Comparison of ENCODE assay signal across 8 mouse cellular contexts in the genomic region with DNA sequence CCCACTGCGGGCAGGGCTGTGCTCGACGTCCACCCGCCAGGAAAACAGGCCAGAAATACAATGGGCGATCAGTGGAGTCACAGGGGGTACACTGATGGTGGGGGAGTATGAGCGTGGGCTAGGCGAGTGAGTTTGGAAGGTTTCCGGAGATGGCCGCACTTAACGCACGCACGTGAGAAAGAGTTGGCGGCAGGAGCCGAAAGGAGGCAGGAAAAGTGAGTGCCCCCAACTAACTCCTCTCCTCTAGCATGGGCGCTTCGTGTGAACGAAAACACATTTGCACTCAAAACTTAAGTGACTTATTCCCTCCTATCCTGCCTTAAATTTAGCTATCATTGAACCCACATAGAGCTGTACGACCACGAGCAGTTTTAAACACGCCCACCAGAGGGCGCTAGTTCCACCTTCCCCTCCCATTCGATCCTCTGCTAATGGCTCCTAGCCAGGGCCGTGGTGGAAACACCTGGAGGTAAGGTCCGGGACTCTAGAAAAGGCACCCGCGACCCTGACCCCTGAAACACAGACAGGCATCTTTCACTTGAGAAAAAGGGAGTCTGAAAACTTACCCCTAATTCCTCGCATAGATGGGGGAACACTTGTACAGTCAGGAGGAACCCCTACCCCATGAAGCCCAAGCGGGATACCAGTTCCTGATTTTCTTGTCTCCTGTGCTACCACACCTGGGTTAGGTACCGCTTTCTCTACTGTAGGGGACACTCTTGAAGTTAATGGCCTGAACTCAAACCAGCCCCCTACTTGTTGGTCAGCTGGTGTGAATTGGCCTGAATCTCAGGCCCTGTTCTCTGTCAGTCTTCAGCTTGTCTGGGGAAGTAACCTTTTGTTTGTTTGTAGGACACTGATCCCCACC. TPM values are rescaled to one million over a fixed set of nuclear protein-coding genes. Genes with fewer than 3 reads are reported as not detected.
DNase-seq lines count a peak whose midpoint lies in the region; ATAC-seq lines count a peak whose summit lies in the region.

No protein-coding gene starts in this region.

- H3K4me3 ChIP-seq in stomach, embryonic 15.5 days (replicated peaks), result no peak overlapping the region; the same call in 1 of the 2 replicates

- ATAC-seq in common myeloid progenitor, adult 5-6 weeks (replicated peaks; ENCODE audit: low read depth, poor library complexity, severe bottlenecking), result peak; percentile 42
- ATAC-seq in granulocyte monocyte progenitor cell, adult 5-6 weeks (replicated peaks; ENCODE audit: poor library complexity, severe bottlenecking), result 0 out of 2 replicates have a peak, but pooled peaks have one; percentile 18
- no peak for ATAC-seq in stomach, embryonic 15.5 days (ENCODE audit: insufficient read depth, low FRiP score, low read depth)

- DNase-seq in urinary bladder, adult 18-20 months (ENCODE audit: low spot score in 2 of 2), result peak; percentile 57 to 64
- no peak for DNase-seq in urinary bladder, postnatal 10 days (ENCODE audit: low spot score)
- DNase-seq in kidney, adult 11 months, result peak; percentile 73
- DNase-seq in left cerebral cortex, postnatal 36 days (ENCODE audit: low spot score in 2 of 2), result peak; percentile 65 to 76
- DNase-seq in mesoderm, embryonic 11.5 days (ENCODE audit: low read depth, low spot score), result peak; percentile 84

- H3K27ac ChIP-seq in stomach, embryonic 15.5 days, result no peak overlapping the region

- H3K4me1 ChIP-seq in stomach, embryonic 15.5 days, result peaks cover 45% of the 10 kb centered on the region

- 15% methylated on average over 29 of the region's 29 CpGs for WGBS in stomach, embryonic 15.5 days

- no peak overlapping the region for H3K9ac ChIP-seq in stomach, embryonic 15.5 days

- peak overlapping the region; percentile 35; the same call in 1 of the 2 replicates for H3K4me2 ChIP-seq in stomach, embryonic 15.5 days

- intact Hi-C loops in left cerebral cortex, postnatal 36 days (cut with DNase I), result loop anchor here (5.0 kb wide), 1 partner anchor 524 kb away; no protein-coding TSS in a partner anchor

- H3K36me3 ChIP-seq in stomach, embryonic 15.5 days, result no peaks in the 10 kb centered on the region

- peaks cover 53% of the 10 kb centered on the region for H3K27me3 ChIP-seq in stomach, embryonic 15.5 days (replicated peaks)

- no peaks in the 10 kb centered on the region for H3K9me3 ChIP-seq in stomach, embryonic 15.5 days

RNA-seq across cellular contexts. Expression of a gene that starts 3.0 kb away (rescaled TPM):
- total RNA-seq in common myeloid progenitor, adult 5-6 weeks (2017), result 93.1 and 95.1 TPM in 2 replicates
- total RNA-seq in granulocyte monocyte progenitor cell, adult 5-6 weeks (2014; fragmentation: Nextera tagmentation), result 137 and 150 TPM in 2 replicates
- total RNA-seq in granulocyte monocyte progenitor cell, adult 5-6 weeks (2017), result 109 and 141 TPM in 2 replicates
- total RNA-seq in left cerebral cortex, postnatal 36 days (2021), result 1 to 10 TPM; 5.4 to 5.8 TPM
- 16.0 and 16.3 TPM in 2 replicates for polyA plus RNA-seq in stomach, embryonic 15.5 days (2015; fragmentation: Nextera tagmentation; extraction: Ambion mirVana)

RNA-seq across cellular contexts. Expression of a gene that starts 3.7 kb away (rescaled TPM):
- not detected in 2 replicates for total RNA-seq in common myeloid progenitor, adult 5-6 weeks (2017)
- total RNA-seq in granulocyte monocyte progenitor cell, adult 5-6 weeks (2014; fragmentation: Nextera tagmentation), result not detected in 2 replicates
- total RNA-seq in granulocyte monocyte progenitor cell, adult 5-6 weeks (2017), result not detected in 2 replicates
- not detected for total RNA-seq in left cerebral cortex, postnatal 36 days (2021)
- 0.17 TPM in 1 of 2 replicates, not detected in the other for polyA plus RNA-seq in stomach, embryonic 15.5 days (2015; fragmentation: Nextera tagmentation; extraction: Ambion mirVana)

RNA-seq across cellular contexts. Expression of a gene that starts 37.2 kb away (rescaled TPM):
- 144 and 182 TPM in 2 replicates for total RNA-seq in common myeloid progenitor, adult 5-6 weeks (2017)
- 76.2 and 99.7 TPM in 2 replicates for total RNA-seq in granulocyte monocyte progenitor cell, adult 5-6 weeks (2014; fragmentation: Nextera tagmentation)
- 106 and 110 TPM in 2 replicates for total RNA-seq in granulocyte monocyte progenitor cell, adult 5-6 weeks (2017)
- total RNA-seq in left cerebral cortex, postnatal 36 days (2021), result 100 to 1,000 TPM; 143 to 168 TPM
- polyA plus RNA-seq in stomach, embryonic 15.5 days (2015; fragmentation: Nextera tagmentation; extraction: Ambion mirVana), result 42.2 and 47.2 TPM in 2 replicates

Comparison
In these comparisons a context has a peak if more than half of its experiments do, and no peak if none do; other contexts are left out.
1. RNA of a gene that starts 3.0 kb away (total RNA-seq): 109 to 150 TPM in granulocyte monocyte progenitor cell, adult 5-6 weeks and 93.1 to 95.1 TPM in common myeloid progenitor, adult 5-6 weeks; 5.4 to 5.8 TPM in left cerebral cortex, postnatal 36 days; every median in the first group is over 10 times any median in the second.